Mouse (Mus musculus): ENCODE data around the gene Map3k5. TPM values are rescaled to one million over a fixed set of nuclear protein-coding genes. Genes with fewer than 3 reads are reported as not detected.

Map3k5 gene
- polyA plus RNA-seq, 1 experiment from 2014 or later, result 2.2 TPM

- no peak overlapping the region for H3K27ac ChIP-seq
- H3K9ac ChIP-seq (ENCODE audit: low read depth, low read length), result no peak overlapping the region
- no peak for ATAC-seq (replicated peaks; ENCODE audit: low FRiP score, low read depth)
- H3K4me3 ChIP-seq (replicated peaks; ENCODE audit: low read depth, low read length), result no peak overlapping the region
- 0 out of 2 replicates have a peak, but pooled peaks cover 3% of the 10 kb centered on the region for H3K36me3 ChIP-seq (ENCODE audit: insufficient read depth, low read length)
- whole genome bisulfite sequencing, result 64% methylated on average over 15 of the region's 15 CpGs
- H3K4me1 ChIP-seq (replicated peaks; ENCODE audit: insufficient read depth, low read length), result no peaks in the 10 kb centered on the region
- H3K9me3 ChIP-seq (replicated peaks; ENCODE audit: low read length), result no peaks in the 10 kb centered on the region
- H3K27me3 ChIP-seq (ENCODE audit: insufficient read depth, low read length), result no peaks in the 10 kb centered on the region
- no peak for TF ChIP-seq CTCF (IDR thresholded peaks at IDR 0.05; ENCODE audit: low read depth)
- DNase-seq (ENCODE audit: low spot score), result no peak
- no peak overlapping the region for H3K4me2 ChIP-seq (ENCODE audit: low read length)
Observed at GRCm38 (mm10) chr10:20060320-20060970, 126.2 kb downstream of the Map3k5 start.

GRCm38 (mm10) chr10:20064556-20065207 is 130.4 kb downstream of the Map3k5 start:
- Histone ChIP-seq H3K9ac (ENCODE audit: low read depth, low read length) (no peak overlapping the region), H3K4me2 (ENCODE audit: low read length) (no peak overlapping the region), H3K9me3 (replicated peaks; ENCODE audit: low read length) (no peaks in the 10 kb centered on the region), H3K4me3 (replicated peaks; ENCODE audit: low read depth, low read length) (no peak overlapping the region), H3K27me3 (ENCODE audit: insufficient read depth, low read length) (no peaks in the 10 kb centered on the region), H3K27ac (no peak overlapping the region), H3K4me1 (replicated peaks; ENCODE audit: insufficient read depth, low read length) (no peaks in the 10 kb centered on the region), H3K36me3 (ENCODE audit: insufficient read depth, low read length) (0 out of 2 replicates have a peak, but pooled peaks cover 3% of the 10 kb centered on the region)
- 75% methylated on average over 9 of the region's 9 CpGs for WGBS
- TF ChIP-seq CTCF (IDR thresholded peaks at IDR 0.05; ENCODE audit: low read depth), result no peak
- ATAC-seq (replicated peaks; ENCODE audit: low FRiP score, low read depth) (no peak), DNase-seq (ENCODE audit: low spot score) (no peak)

DNA sequence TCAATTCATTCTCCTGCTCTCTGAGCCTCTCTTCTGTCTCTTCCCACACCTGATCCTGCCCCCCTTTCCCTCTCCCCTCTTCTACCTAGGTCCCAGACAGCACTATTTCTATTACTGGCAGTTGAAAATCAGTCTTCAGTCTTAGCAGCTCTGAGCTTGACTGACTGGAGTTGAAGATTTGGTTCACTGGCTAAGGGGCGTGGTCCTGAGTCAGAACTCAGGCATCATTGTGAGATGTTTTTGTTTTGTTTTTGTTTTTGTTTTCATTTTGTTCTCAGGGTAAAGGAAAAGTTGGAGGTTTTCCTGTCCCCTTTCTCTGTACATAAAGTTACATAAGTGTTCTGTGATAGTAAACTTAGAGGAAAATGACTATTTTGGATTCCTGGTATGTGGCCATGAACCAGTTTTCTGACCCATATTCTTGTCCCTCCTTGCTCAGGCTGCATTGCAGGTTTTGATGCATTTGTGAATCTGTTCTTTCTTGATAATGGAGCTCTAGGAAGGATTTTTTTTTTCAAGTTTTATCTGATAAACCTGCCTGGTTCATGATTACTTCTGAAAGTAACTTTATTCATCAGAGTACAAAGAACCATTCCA is 131.9 kb downstream of the Map3k5 start:
- DNase-seq (ENCODE audit: low spot score), result no peak
- 74% methylated on average over 1 of the region's 1 CpGs for WGBS
- H3K27me3 ChIP-seq (ENCODE audit: insufficient read depth, low read length), result no peaks in the 10 kb centered on the region
- no peaks in the 10 kb centered on the region for H3K4me1 ChIP-seq (replicated peaks; ENCODE audit: insufficient read depth, low read length)
- H3K36me3 ChIP-seq (ENCODE audit: insufficient read depth, low read length), result 0 out of 2 replicates have a peak, but pooled peaks cover 3% of the 10 kb centered on the region
- no peak overlapping the region for H3K4me2 ChIP-seq (ENCODE audit: low read length)
- no peaks in the 10 kb centered on the region for H3K9me3 ChIP-seq (replicated peaks; ENCODE audit: low read length)
- no peak overlapping the region for H3K27ac ChIP-seq
- H3K4me3 ChIP-seq (replicated peaks; ENCODE audit: low read depth, low read length), result no peak overlapping the region
- ATAC-seq (replicated peaks; ENCODE audit: low FRiP score, low read depth), result no peak
- TF ChIP-seq CTCF (IDR thresholded peaks at IDR 0.05; ENCODE audit: low read depth), result no peak
- no peak overlapping the region for H3K9ac ChIP-seq (ENCODE audit: low read depth, low read length)

DNA sequence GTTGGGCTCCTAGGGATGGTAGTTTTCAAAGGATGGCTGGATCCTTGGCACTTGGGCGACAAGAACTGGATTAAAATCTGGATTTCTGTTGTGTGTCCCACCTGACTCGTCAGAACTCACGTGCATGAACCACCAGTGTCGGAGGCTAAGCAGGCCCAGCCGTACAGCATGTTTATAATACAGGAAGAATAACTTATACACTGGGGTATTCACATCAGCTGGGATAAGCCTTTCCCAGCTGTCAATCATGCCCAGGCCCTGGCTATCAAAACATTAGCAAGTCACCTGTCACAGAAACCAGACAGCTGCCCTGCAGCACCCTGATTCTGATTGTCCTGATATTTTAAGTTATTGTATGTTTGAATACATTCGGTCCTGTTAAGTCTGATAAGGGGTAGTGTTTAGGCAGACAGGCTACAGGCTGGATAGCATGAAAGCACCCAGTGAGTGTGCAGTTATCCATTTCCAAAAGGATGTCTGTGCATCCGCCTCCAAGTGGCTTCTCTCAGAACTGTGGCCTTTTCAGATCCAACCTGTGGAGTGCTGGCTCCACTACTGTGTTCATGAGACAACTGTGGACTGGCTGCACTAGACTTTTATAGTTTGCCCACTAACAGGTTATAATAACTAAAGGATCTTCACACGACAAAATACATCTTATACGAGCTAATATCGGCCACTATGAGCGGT is 135.6 kb downstream of the Map3k5 start:
- 90% methylated on average over 11 of the region's 11 CpGs for WGBS
- no peak for TF ChIP-seq CTCF (IDR thresholded peaks at IDR 0.05; ENCODE audit: low read depth)
- Histone ChIP-seq H3K36me3 (ENCODE audit: insufficient read depth, low read length) (no peaks in the 10 kb centered on the region), H3K9me3 (replicated peaks; ENCODE audit: low read length) (no peaks in the 10 kb centered on the region), H3K4me2 (ENCODE audit: low read length) (no peak overlapping the region), H3K9ac (ENCODE audit: low read depth, low read length) (no peak overlapping the region), H3K27me3 (ENCODE audit: insufficient read depth, low read length) (no peaks in the 10 kb centered on the region), H3K4me3 (replicated peaks; ENCODE audit: low read depth, low read length) (no peak overlapping the region), H3K4me1 (replicated peaks; ENCODE audit: insufficient read depth, low read length) (no peaks in the 10 kb centered on the region), H3K27ac (no peak overlapping the region)
- ATAC-seq (replicated peaks; ENCODE audit: low FRiP score, low read depth), result no peak
- no peak for DNase-seq (ENCODE audit: low spot score)

GRCm38 (mm10) chr10:20070576-20071109 is 136.4 kb downstream of the Map3k5 start:
- Histone ChIP-seq H3K9me3 (replicated peaks; ENCODE audit: low read length) (no peaks in the 10 kb centered on the region), H3K36me3 (ENCODE audit: insufficient read depth, low read length) (0 out of 2 replicates have a peak, but pooled peaks cover under 1% of the 10 kb centered on the region), H3K4me2 (ENCODE audit: low read length) (no peak overlapping the region), H3K27ac (no peak overlapping the region), H3K4me3 (replicated peaks; ENCODE audit: low read depth, low read length) (no peak overlapping the region), H3K27me3 (ENCODE audit: insufficient read depth, low read length) (no peaks in the 10 kb centered on the region), H3K4me1 (replicated peaks; ENCODE audit: insufficient read depth, low read length) (no peaks in the 10 kb centered on the region), H3K9ac (ENCODE audit: low read depth, low read length) (no peak overlapping the region)
- 73% methylated on average over 14 of the region's 14 CpGs for WGBS
- ATAC-seq (replicated peaks; ENCODE audit: low FRiP score, low read depth), result no peak
- no peak for DNase-seq (ENCODE audit: low spot score)
- TF ChIP-seq CTCF (IDR thresholded peaks at IDR 0.05; ENCODE audit: low read depth), result no peak

- Histone ChIP-seq H3K27ac (no peak overlapping the region), H3K9ac (ENCODE audit: low read depth, low read length) (no peak overlapping the region), H3K4me1 (replicated peaks; ENCODE audit: insufficient read depth, low read length) (no peaks in the 10 kb centered on the region), H3K27me3 (ENCODE audit: insufficient read depth, low read length) (no peaks in the 10 kb centered on the region), H3K9me3 (replicated peaks; ENCODE audit: low read length) (no peaks in the 10 kb centered on the region), H3K36me3 (ENCODE audit: insufficient read depth, low read length) (0 out of 2 replicates have a peak, but pooled peaks cover 3% of the 10 kb centered on the region), H3K4me2 (ENCODE audit: low read length) (no peak overlapping the region), H3K4me3 (replicated peaks; ENCODE audit: low read depth, low read length) (no peak overlapping the region)
- no peak for DNase-seq (ENCODE audit: low spot score)
- 92% methylated on average over 6 of the region's 6 CpGs for WGBS
- no peak for TF ChIP-seq CTCF (IDR thresholded peaks at IDR 0.05; ENCODE audit: low read depth)
- no peak for ATAC-seq (replicated peaks; ENCODE audit: low FRiP score, low read depth)
Observed at GRCm38 (mm10) chr10:20071716-20072115, 137.4 kb downstream of the Map3k5 start.

Data from kidney, postnatal 0 days (tissue).